Mouse (Mus musculus): ENCODE results near the gene Supt7l.

DNA sequence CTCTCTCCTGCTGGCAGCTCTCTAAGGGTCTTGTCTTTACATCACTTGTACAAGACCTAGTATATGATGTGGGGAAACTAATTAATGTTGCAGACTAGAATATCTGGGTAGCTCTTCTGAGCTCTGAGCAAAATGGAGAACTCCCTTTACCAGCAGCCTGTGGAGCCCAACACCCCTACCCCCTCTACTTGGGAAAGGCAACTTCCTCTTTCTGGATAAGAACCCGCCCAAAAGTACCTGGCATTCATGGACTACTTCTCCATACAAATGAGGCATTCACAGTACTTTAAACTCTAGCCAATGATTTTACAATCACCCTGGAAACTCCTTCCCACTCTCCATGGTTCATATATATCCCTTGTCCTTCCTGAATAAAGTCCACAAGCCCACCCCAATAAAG lies 15.1 kb downstream of the Supt7l start:
- TF ChIP-seq CTCF (IDR thresholded peaks at IDR 0.05; ENCODE audit: extremely low read depth, insufficient read depth, low read length) (no peak), POLR2A (IDR thresholded peaks at IDR 0.05; ENCODE audit: extremely low read depth, insufficient read depth, low read length) (no peak)

Measured in cortical plate, adult 2 months (tissue).